Mouse (Mus musculus) myocyte (in vitro differentiated cells): ENCODE measurements around the gene Glyctk.

Experiments
- MYOG ChIP-seq, 3 experiments: IDR thresholded peaks; one replicate each; pipeline ENCODE4 v1.6.1; 2011; ENCODE audit warnings: control low read depth in 2 of 3, low read depth in 2 of 3, mild to moderate bottlenecking in 2 of 3; ENCODE audit not compliant: insufficient read length in 2 of 3, control insufficient read depth in 1 of 3, insufficient read depth in 1 of 3
- POLR2A ChIP-seq: IDR thresholded peaks from one replicate; pipeline ENCODE4 v1.6.1; 2011; ENCODE audit warnings: low read depth, mild to moderate bottlenecking, control low read depth, moderate library complexity; ENCODE audit not compliant: insufficient read length
- USF1 ChIP-seq: IDR thresholded peaks from one replicate; pipeline ENCODE4 v1.6.1; 2011; ENCODE audit warnings: low read depth, mild to moderate bottlenecking, control low read depth, moderate library complexity

DNA sequence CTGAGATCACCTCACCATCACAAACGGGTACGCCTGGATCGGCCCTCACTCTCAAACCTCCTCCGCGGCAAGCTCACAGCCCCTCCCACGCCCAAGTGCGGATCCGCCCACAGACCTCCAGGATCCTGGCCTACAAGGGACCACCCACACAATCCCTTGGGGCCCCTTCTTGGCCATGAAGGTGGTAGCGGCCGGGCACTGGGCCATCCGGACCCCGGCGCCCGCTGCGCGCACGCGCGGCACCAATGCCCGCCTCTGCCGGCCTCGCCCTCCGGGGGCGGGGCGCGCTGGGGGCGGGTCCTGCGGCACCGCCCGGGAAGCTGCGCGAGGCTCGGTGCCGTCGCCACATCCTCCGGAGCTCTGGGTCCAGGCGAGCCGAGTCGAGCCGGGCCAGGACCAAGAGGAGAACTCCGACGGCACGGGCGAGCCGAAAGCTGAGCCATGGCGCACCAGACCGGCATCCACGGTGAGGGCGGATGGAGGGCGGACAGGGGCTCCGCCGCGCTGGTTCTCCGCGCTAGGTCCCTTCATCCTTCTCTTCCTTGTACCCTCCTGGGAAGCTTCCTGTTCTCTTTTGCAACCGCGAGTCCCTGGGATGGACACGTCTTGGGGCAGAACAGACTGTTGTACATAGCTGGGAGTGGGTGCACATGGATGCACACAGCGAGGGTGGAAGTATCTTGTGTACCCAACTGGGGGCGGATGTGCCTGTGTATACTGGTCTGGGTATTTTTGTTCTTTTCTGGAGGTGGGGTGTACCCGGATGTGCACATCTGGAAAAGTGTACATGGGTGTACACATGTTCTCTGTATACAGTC lies 45.1 kb upstream of the Glyctk start, which contains the start of gene Twf2:
- TF ChIP-seq POLR2A = peak; percentile 76
- TF ChIP-seq MYOG (IDR thresholded peaks at IDR 0.05; ENCODE audit: control insufficient read depth in 1 of 3, insufficient read depth in 1 of 3, insufficient read length in 2 of 3, low read depth in 2 of 3) = no peak
- TF ChIP-seq USF1 = no peak
